Mouse (Mus musculus) hindbrain, embryonic 13.5 days (tissue): ENCODE measurements around the gene Itgal. TPM values are rescaled to one million over a fixed set of nuclear protein-coding genes. Genes with fewer than 3 reads are reported as not detected.

ENCODE experiments used
- ATAC-seq: fragments of 200-750 bp; cut with Nextera tagmentation; 2 replicates; pipeline ENCODE4 v1.8.0; 2017; ENCODE audit warnings: moderate TSS enrichment; ENCODE audit not compliant: low FRiP score
- H3K27ac ChIP-seq: fragments of 300-500 bp; sonication (generic); 2 replicates; pipeline ENCODE4 v1.5.1; 2015; ENCODE audit warnings: inconsistent platforms, mild to moderate bottlenecking, moderate library complexity
- H3K27me3 ChIP-seq: fragments of 300-500 bp; sonication (generic); 2 replicates; pipeline ENCODE4 v1.6.1; 2015; ENCODE audit warnings: mild to moderate bottlenecking, inconsistent platforms
- H3K36me3 ChIP-seq: fragments of 300-500 bp; sonication (generic); 2 replicates; pipeline ENCODE4 v1.6.1; 2015; ENCODE audit warnings: mild to moderate bottlenecking, inconsistent platforms
- H3K4me1 ChIP-seq: fragments of 300-500 bp; sonication (generic); replicated peaks from 2 replicates; pipeline ENCODE4 v1.6.1; 2015; ENCODE audit warnings: inconsistent platforms
- H3K4me2 ChIP-seq: fragments of 300-500 bp; sonication (generic); 2 replicates; pipeline ENCODE4 v1.6.1; 2015; ENCODE audit warnings: inconsistent platforms, mild to moderate bottlenecking, moderate library complexity
- H3K4me3 ChIP-seq: fragments of 300-500 bp; sonication (generic); 2 replicates; pipeline ENCODE4 v1.5.1; 2015; ENCODE audit warnings: mild to moderate bottlenecking, inconsistent platforms
- H3K9ac ChIP-seq: fragments of 300-500 bp; sonication (generic); 2 replicates; pipeline ENCODE4 v1.6.1; 2015; ENCODE audit warnings: mild to moderate bottlenecking, inconsistent platforms
- H3K9me3 ChIP-seq: fragments of 300-500 bp; sonication (generic); 2 replicates; pipeline ENCODE4 v1.6.1; 2016; ENCODE audit warnings: inconsistent platforms
- WGBS: fragments of 180-500 bp; shearing (Covaris S2); methylation state at CpG from one replicate; pipeline ENCODE4 v1.1.7; 2015; 5-methylcytosine and 5-hydroxymethylcytosine counted together
- polyA plus RNA-seq: library from polyadenylated mRNA; unstranded; fragments of >200 nt; fragmentation: Nextera tagmentation; extraction: Ambion mirVana; gene quantifications from 2 replicates; pipeline ENCODE4 v1.2.1, GENCODE M21; 2015

The Itgal gene
- polyA plus RNA-seq, 1 experiment from 2014 or later = 0.32 TPM

- H3K4me1 ChIP-seq = no peaks in the 10 kb centered on the region
- H3K27ac ChIP-seq = no peak overlapping the region
- H3K4me3 ChIP-seq = no peak overlapping the region
- no peak overlapping the region for H3K9ac ChIP-seq
- peaks cover 16% of the 10 kb centered on the region for H3K9me3 ChIP-seq
- 87% methylated on average over 5 of the region's 10 CpGs for WGBS
- no peak overlapping the region for H3K4me2 ChIP-seq
- H3K27me3 ChIP-seq = no peaks in the 10 kb centered on the region
- no peaks in the 10 kb centered on the region for H3K36me3 ChIP-seq
- no peak for ATAC-seq
Observed at GRCm38 (mm10) chr7:127285154-127285553, 10.9 kb upstream of the Itgal start.

DNA sequence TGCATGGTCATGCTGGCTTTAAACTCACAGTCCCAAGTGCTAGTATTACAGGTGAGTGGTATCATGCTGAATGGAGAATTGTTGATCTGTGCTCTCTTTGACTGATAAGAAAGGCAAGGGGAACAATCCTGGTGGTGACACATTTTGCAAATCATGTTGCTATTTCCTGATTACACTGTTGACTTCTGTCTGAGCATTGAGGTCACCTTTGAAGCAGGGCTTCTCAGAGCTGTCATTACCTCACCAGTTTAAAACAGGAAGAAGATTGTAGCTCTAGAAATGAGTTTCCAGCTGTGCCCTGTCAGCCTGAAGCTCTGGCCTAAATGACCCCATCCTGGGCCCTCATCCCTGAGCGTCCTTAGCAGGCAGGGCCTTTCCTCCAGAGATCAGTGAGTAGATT is 8.1 kb upstream of the Itgal start:
- no peaks in the 10 kb centered on the region for H3K36me3 ChIP-seq
- H3K27ac ChIP-seq = no peak overlapping the region
- H3K9ac ChIP-seq = no peak overlapping the region
- 78% methylated on average over 1 of the region's 1 CpGs for WGBS
- H3K4me3 ChIP-seq = no peak overlapping the region
- H3K4me2 ChIP-seq = no peak overlapping the region
- H3K9me3 ChIP-seq = peaks cover 16% of the 10 kb centered on the region
- no peaks in the 10 kb centered on the region for H3K4me1 ChIP-seq
- H3K27me3 ChIP-seq = no peaks in the 10 kb centered on the region
- ATAC-seq = no peak

- Histone ChIP-seq H3K9ac (no peak overlapping the region), H3K4me2 (no peak overlapping the region), H3K27ac (no peak overlapping the region), H3K4me1 (no peaks in the 10 kb centered on the region), H3K4me3 (no peak overlapping the region), H3K9me3 (peaks cover 16% of the 10 kb centered on the region), H3K36me3 (no peaks in the 10 kb centered on the region), H3K27me3 (no peaks in the 10 kb centered on the region)
- ATAC-seq = no peak
- 89% methylated on average over 2 of the region's 2 CpGs for WGBS
Observed at GRCm38 (mm10) chr7:127289306-127289705, 6.8 kb upstream of the Itgal start.

- no peak overlapping the region for H3K4me2 ChIP-seq
- no peaks in the 10 kb centered on the region for H3K27me3 ChIP-seq
- 64% methylated on average over 8 of the region's 8 CpGs for WGBS
- no peak for ATAC-seq
- no peak overlapping the region for H3K9ac ChIP-seq
- H3K27ac ChIP-seq = no peak overlapping the region
- H3K4me1 ChIP-seq = no peaks in the 10 kb centered on the region
- peaks cover 16% of the 10 kb centered on the region for H3K9me3 ChIP-seq
- no peak overlapping the region for H3K4me3 ChIP-seq
- no peaks in the 10 kb centered on the region for H3K36me3 ChIP-seq
Observed at GRCm38 (mm10) chr7:127290142-127290541, 5.9 kb upstream of the Itgal start.

GRCm38 (mm10) chr7:127296786-127297555 is 911 bp downstream of the Itgal start:
- Histone ChIP-seq H3K27ac (no peak overlapping the region), H3K36me3 (no peaks in the 10 kb centered on the region), H3K27me3 (no peaks in the 10 kb centered on the region), H3K9me3 (no peaks in the 10 kb centered on the region), H3K4me1 (no peaks in the 10 kb centered on the region), H3K4me2 (no peak overlapping the region), H3K9ac (no peak overlapping the region), H3K4me3 (no peak overlapping the region)
- no peak for ATAC-seq
- 85% methylated on average over 5 of the region's 5 CpGs for WGBS

DNA sequence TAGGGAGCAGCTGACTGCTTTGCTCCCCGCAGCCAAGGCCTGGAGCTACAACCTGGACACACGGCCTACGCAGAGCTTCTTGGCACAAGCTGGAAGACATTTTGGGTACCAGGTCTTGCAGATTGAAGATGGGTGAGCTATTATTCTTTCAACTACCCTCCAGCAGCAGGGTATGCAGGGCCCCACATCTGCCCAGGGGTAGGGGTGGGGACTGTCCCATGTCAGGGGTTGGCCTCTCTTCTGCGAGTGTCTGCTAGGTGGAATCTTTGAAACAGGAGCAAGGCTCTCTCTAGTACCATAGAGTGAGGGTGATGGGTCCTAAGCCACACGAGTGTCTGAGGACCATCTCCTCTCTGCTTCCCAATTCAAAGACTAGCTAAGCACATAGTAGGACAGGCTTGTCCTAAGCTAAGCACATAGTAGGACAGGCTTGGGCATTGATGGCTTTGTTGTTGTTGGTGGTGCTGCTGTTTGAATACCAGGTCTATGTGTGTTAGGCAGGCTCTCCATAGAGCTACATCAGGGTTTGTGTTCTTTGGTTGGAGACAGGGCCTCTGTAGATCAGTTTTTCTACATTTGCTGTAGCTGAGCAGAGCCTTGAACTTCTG is 1.6 kb downstream of the Itgal start:
- no peak overlapping the region for H3K9ac ChIP-seq
- H3K9me3 ChIP-seq = no peaks in the 10 kb centered on the region
- H3K27me3 ChIP-seq = no peaks in the 10 kb centered on the region
- H3K36me3 ChIP-seq = no peaks in the 10 kb centered on the region
- H3K4me1 ChIP-seq = no peaks in the 10 kb centered on the region
- H3K4me3 ChIP-seq = no peak overlapping the region
- H3K27ac ChIP-seq = no peak overlapping the region
- H3K4me2 ChIP-seq = no peak overlapping the region
- WGBS = 91% methylated on average over 5 of the region's 5 CpGs
- ATAC-seq = no peak

DNA sequence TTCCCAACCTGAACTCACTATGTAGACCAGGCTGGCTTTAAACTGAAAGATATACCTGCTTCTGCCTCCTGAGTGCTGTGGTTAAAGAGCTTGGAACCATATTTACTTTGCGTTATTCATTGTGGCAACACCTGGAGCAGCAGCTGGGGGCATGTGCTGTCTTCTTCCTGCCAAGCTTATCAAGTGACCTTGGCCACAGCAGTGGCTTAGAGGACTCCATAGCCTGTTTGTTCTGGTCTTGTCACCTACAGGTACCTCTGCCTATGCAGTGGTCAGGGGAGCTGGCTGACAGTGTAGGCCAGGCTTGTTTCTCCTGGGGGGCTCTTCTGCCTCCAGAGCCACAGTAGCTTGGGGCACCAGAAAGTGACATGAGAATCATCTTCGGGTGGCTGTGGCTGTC is 12.4 kb downstream of the Itgal start:
- Histone ChIP-seq H3K4me3 (no peak overlapping the region), H3K4me2 (no peak overlapping the region), H3K27ac (no peak overlapping the region), H3K9ac (no peak overlapping the region), H3K9me3 (no peaks in the 10 kb centered on the region), H3K36me3 (no peaks in the 10 kb centered on the region), H3K27me3 (no peaks in the 10 kb centered on the region), H3K4me1 (no peaks in the 10 kb centered on the region)
- no peak for ATAC-seq
- 80% methylated on average over 2 of the region's 2 CpGs for WGBS

DNA sequence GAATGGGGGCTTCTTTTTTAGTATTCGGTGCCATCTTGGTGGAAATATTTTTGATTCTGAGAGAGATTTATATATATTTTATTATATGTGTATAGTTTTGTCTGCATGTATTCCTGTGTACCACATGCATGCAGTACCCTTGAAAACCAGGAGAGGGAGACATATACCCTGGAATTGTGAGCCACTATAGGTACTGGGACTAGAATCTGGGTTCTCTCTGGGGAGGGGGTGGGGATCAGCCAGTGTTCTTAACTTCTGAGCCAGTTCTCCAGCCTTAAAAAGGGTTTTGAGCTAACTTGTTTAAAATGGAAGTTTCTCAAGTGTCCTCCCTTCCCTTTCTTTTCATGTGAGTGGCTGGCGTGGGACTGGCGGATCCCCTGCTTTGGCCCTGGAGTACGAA is 12.8 kb downstream of the Itgal start:
- Histone ChIP-seq H3K4me3 (no peak overlapping the region), H3K9me3 (no peaks in the 10 kb centered on the region), H3K4me2 (no peak overlapping the region), H3K9ac (no peak overlapping the region), H3K27me3 (no peaks in the 10 kb centered on the region), H3K27ac (no peak overlapping the region), H3K36me3 (no peaks in the 10 kb centered on the region), H3K4me1 (no peaks in the 10 kb centered on the region)
- no peak for ATAC-seq
- WGBS = 73% methylated on average over 4 of the region's 4 CpGs

DNA sequence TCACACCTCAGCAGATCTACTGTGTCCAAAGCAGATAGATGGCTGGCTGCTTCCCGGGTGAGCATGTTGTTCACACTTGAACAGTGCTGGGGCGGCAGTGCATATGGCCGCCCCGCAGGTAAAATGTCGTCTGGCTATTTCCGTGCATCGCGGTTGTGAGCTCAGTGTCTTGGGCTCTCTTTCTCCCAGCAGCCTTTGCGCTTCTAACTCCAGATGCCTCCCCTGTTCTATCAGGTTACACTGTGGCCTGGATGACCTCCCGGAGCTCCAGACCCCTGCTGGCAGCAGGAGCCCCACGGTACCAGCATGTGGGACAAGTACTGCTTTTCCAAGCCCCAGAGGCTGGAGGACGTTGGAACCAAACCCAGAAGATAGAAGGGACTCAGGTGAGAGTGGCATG is 13.9 kb downstream of the Itgal start:
- Histone ChIP-seq H3K9me3 (no peaks in the 10 kb centered on the region), H3K36me3 (no peaks in the 10 kb centered on the region), H3K4me2 (no peak overlapping the region), H3K27ac (no peak overlapping the region), H3K4me3 (no peak overlapping the region), H3K9ac (0 out of 2 replicates have a peak overlapping the region, but pooled peaks have one; percentile 24), H3K4me1 (no peaks in the 10 kb centered on the region), H3K27me3 (no peaks in the 10 kb centered on the region)
- WGBS = 73% methylated on average over 12 of the region's 12 CpGs
- no peak for ATAC-seq

GRCm38 (mm10) chr7:127313912-127314311 is 17.9 kb downstream of the Itgal start:
- no peak for ATAC-seq
- no peak overlapping the region for H3K4me2 ChIP-seq
- no peaks in the 10 kb centered on the region for H3K9me3 ChIP-seq
- no peaks in the 10 kb centered on the region for H3K4me1 ChIP-seq
- WGBS = 56% methylated on average over 8 of the region's 8 CpGs
- H3K36me3 ChIP-seq = no peaks in the 10 kb centered on the region
- no peak overlapping the region for H3K27ac ChIP-seq
- H3K27me3 ChIP-seq = no peaks in the 10 kb centered on the region
- H3K9ac ChIP-seq = no peak overlapping the region
- no peak overlapping the region for H3K4me3 ChIP-seq

- H3K9me3 ChIP-seq = no peaks in the 10 kb centered on the region
- H3K4me2 ChIP-seq = no peak overlapping the region
- no peak overlapping the region for H3K9ac ChIP-seq
- ATAC-seq = no peak
- H3K4me1 ChIP-seq = no peaks in the 10 kb centered on the region
- H3K27ac ChIP-seq = no peak overlapping the region
- H3K4me3 ChIP-seq = no peak overlapping the region
- 73% methylated on average over 4 of the region's 4 CpGs for WGBS
- no peaks in the 10 kb centered on the region for H3K27me3 ChIP-seq
- no peaks in the 10 kb centered on the region for H3K36me3 ChIP-seq
Observed at GRCm38 (mm10) chr7:127321106-127321505, 25.0 kb downstream of the Itgal start.

- Histone ChIP-seq H3K9me3 (no peaks in the 10 kb centered on the region), H3K4me3 (no peak overlapping the region), H3K9ac (no peak overlapping the region), H3K27me3 (no peaks in the 10 kb centered on the region), H3K36me3 (no peaks in the 10 kb centered on the region), H3K27ac (no peak overlapping the region), H3K4me1 (no peaks in the 10 kb centered on the region), H3K4me2 (no peak overlapping the region)
- ATAC-seq = no peak
- WGBS = 42% methylated on average over 5 of the region's 5 CpGs
Observed at GRCm38 (mm10) chr7:127322085-127322484, 26.0 kb downstream of the Itgal start.

DNA sequence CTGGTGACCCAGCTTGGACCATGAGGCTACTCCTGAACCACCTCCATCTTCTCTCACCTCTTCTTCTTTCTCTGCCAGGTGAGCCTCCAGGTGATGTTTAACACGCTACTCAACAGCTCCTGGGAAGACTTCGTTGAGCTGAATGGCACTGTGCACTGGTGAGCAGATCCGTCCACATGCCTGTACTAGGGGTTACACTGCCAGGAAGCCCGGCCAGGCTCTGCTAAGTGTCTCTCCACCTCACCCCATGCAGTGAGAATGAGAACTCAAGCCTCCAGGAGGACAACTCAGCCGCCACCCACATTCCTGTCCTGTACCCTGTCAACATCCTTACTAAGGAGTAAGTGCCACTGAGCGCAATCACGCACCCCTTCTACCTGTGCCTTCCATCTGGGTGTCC is 28.9 kb downstream of the Itgal start:
- 85% methylated on average over 7 of the region's 7 CpGs for WGBS
- no peak for ATAC-seq

More for the DNA sequence above, 28.9 kb downstream of the Itgal start:
- Histone ChIP-seq H3K9ac (no peak overlapping the region), H3K4me1 (no peaks in the 10 kb centered on the region), H3K4me2 (no peak overlapping the region), H3K27me3 (no peaks in the 10 kb centered on the region), H3K36me3 (no peaks in the 10 kb centered on the region), H3K27ac (no peak overlapping the region), H3K4me3 (no peak overlapping the region), H3K9me3 (no peaks in the 10 kb centered on the region)
